Mouse (Mus musculus) E14TG2a.4 (cell line): ENCODE measurements around the gene Casp2.

Experiments
- H3K27me3 ChIP-seq: 2 replicates; pipeline ENCODE4 v1.6.1; 2014; ENCODE audit warnings: low read length, control low read depth; ENCODE audit not compliant: insufficient read depth
- H3K36me3 ChIP-seq: 2 replicates; pipeline ENCODE4 v1.6.1; 2014; ENCODE audit warnings: low read length, control low read depth; ENCODE audit not compliant: insufficient read depth
- H3K4me1 ChIP-seq: replicated peaks from 2 replicates; pipeline ENCODE4 v1.6.1; 2014; ENCODE audit warnings: low read depth, low read length, control low read depth
- H3K4me3 ChIP-seq: replicated peaks from 2 replicates; pipeline ENCODE4 v1.5.1; 2014; ENCODE audit warnings: mild to moderate bottlenecking, low read length
- H3K9me3 ChIP-seq: 2 replicates; pipeline ENCODE4 v1.6.1; 2014; ENCODE audit warnings: low read length, control low read depth
- CTCF ChIP-seq: conservative IDR thresholded peaks from 2 replicates; pipeline ENCODE4 v1.5.1; 2014; ENCODE audit warnings: low read length
- NANOG ChIP-seq: IDR thresholded peaks from 2 replicates; pipeline ENCODE4 v1.6.1; 2014; ENCODE audit warnings: borderline replicate concordance, low read length, mixed read lengths
- POU5F1 ChIP-seq: IDR thresholded peaks from 2 replicates; pipeline ENCODE4 v1.6.1; 2014; ENCODE audit warnings: low read length, borderline replicate concordance

Casp2 gene

GRCm38 (mm10) chr6:42241311-42242045 lies 23.3 kb upstream of the Casp2 start:
- no peaks in the 10 kb centered on the region for H3K36me3 ChIP-seq
- TF ChIP-seq POU5F1 (no peak), NANOG (no peak), CTCF (no peak)
- H3K27me3 ChIP-seq = peaks cover 10% of the 10 kb centered on the region
- H3K4me1 ChIP-seq = peaks cover 7% of the 10 kb centered on the region
- no peak overlapping the region for H3K4me3 ChIP-seq
- no peaks in the 10 kb centered on the region for H3K9me3 ChIP-seq

GRCm38 (mm10) chr6:42245711-42246353 lies 19.0 kb upstream of the Casp2 start, which contains the start of gene Gstk1:
Gene Gstk1 (plus strand): TSS chr6:42245935.
- no peaks in the 10 kb centered on the region for H3K9me3 ChIP-seq
- no peaks in the 10 kb centered on the region for H3K36me3 ChIP-seq
- H3K27me3 ChIP-seq = peaks cover 26% of the 10 kb centered on the region
- H3K4me3 ChIP-seq = peak within 1 kb of the TSS; percentile 77
- TF ChIP-seq CTCF = no peak
- H3K4me1 ChIP-seq = peaks cover 21% of the 10 kb centered on the region

- Histone ChIP-seq H3K4me1 (peaks cover 21% of the 10 kb centered on the region), H3K4me3 (no peak overlapping the region), H3K36me3 (no peaks in the 10 kb centered on the region), H3K27me3 (peaks cover 27% of the 10 kb centered on the region), H3K9me3 (no peaks in the 10 kb centered on the region)
- TF ChIP-seq CTCF = no peak
- TF ChIP-seq POU5F1 = no peak
- TF ChIP-seq NANOG = no peak
Observed at GRCm38 (mm10) chr6:42247173-42247572, 17.6 kb upstream of the Casp2 start.

GRCm38 (mm10) chr6:42247981-42248380 lies 16.8 kb upstream of the Casp2 start:
- Histone ChIP-seq H3K4me3 (no peak overlapping the region), H3K36me3 (no peaks in the 10 kb centered on the region), H3K9me3 (no peaks in the 10 kb centered on the region), H3K4me1 (peaks cover 21% of the 10 kb centered on the region), H3K27me3 (peaks cover 27% of the 10 kb centered on the region)
- TF ChIP-seq CTCF (no peak), POU5F1 (no peak), NANOG (no peak)

GRCm38 (mm10) chr6:42251791-42252190 lies 13.0 kb upstream of the Casp2 start:
- Histone ChIP-seq H3K9me3 (no peaks in the 10 kb centered on the region), H3K4me1 (peaks cover 18% of the 10 kb centered on the region), H3K36me3 (no peaks in the 10 kb centered on the region), H3K27me3 (peaks cover 17% of the 10 kb centered on the region), H3K4me3 (no peak overlapping the region)
- no peak for TF ChIP-seq CTCF
- no peak for TF ChIP-seq POU5F1
- no peak for TF ChIP-seq NANOG

GRCm38 (mm10) chr6:42253103-42253502 lies 11.7 kb upstream of the Casp2 start:
- TF ChIP-seq CTCF (no peak), NANOG (no peak), POU5F1 (no peak)
- peaks cover 4% of the 10 kb centered on the region; the same call in 1 of the 2 replicates for H3K27me3 ChIP-seq
- H3K36me3 ChIP-seq = no peaks in the 10 kb centered on the region
- H3K4me3 ChIP-seq = no peak overlapping the region
- H3K4me1 ChIP-seq = peaks cover 20% of the 10 kb centered on the region
- H3K9me3 ChIP-seq = no peaks in the 10 kb centered on the region

GRCm38 (mm10) chr6:42257303-42257863 lies 7.4 kb upstream of the Casp2 start:
- Histone ChIP-seq H3K4me1 (peaks cover 38% of the 10 kb centered on the region), H3K4me3 (no peak overlapping the region), H3K9me3 (no peaks in the 10 kb centered on the region), H3K27me3 (peaks cover 6% of the 10 kb centered on the region; the same call in 1 of the 2 replicates), H3K36me3 (no peaks in the 10 kb centered on the region)
- TF ChIP-seq NANOG = no peak
- no peak for TF ChIP-seq POU5F1
- TF ChIP-seq CTCF = peak; percentile 49

GRCm38 (mm10) chr6:42260430-42260829 lies 4.4 kb upstream of the Casp2 start:
- Histone ChIP-seq H3K27me3 (0 out of 2 replicates have a peak, but pooled peaks cover 4% of the 10 kb centered on the region), H3K4me3 (no peak overlapping the region), H3K4me1 (peaks cover 48% of the 10 kb centered on the region), H3K36me3 (no peaks in the 10 kb centered on the region), H3K9me3 (no peaks in the 10 kb centered on the region)
- TF ChIP-seq NANOG = no peak
- no peak for TF ChIP-seq CTCF
- TF ChIP-seq POU5F1 = no peak
